Mouse (Mus musculus) embryo, embryonic 11 days (tissue): ENCODE data around the gene Tmem131.
"Not testable (repeated sequence)": the region's sequence is repeated elsewhere in the genome, so short reads cannot be mapped to it uniquely, and the experiment has no call there.

ENCODE experiments used
- DNase-seq: peaks from one replicate; pipeline ENCODE4 v3.0.0-alpha.2; 2015

Gene Tmem131

DNA sequence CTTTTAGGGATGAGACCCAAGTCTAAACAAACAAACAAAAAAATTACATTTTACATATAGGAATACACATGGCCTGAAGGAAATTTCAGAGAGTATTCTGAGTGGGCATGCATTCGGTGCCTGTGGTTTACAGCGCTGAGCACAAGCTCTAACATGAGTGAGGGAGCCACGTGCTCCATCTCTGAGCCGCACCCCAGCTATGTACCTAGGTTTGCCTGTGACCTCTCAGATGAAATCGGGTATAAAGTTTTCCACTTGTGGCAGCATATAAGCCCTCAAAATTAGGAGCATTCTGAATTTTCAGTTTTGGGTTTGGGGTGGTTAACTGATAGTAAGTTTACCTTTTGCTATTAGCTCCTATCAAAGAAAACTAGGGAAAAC lies 28.3 kb downstream of the Tmem131 start:
- DNase-seq, result no peak

DNA sequence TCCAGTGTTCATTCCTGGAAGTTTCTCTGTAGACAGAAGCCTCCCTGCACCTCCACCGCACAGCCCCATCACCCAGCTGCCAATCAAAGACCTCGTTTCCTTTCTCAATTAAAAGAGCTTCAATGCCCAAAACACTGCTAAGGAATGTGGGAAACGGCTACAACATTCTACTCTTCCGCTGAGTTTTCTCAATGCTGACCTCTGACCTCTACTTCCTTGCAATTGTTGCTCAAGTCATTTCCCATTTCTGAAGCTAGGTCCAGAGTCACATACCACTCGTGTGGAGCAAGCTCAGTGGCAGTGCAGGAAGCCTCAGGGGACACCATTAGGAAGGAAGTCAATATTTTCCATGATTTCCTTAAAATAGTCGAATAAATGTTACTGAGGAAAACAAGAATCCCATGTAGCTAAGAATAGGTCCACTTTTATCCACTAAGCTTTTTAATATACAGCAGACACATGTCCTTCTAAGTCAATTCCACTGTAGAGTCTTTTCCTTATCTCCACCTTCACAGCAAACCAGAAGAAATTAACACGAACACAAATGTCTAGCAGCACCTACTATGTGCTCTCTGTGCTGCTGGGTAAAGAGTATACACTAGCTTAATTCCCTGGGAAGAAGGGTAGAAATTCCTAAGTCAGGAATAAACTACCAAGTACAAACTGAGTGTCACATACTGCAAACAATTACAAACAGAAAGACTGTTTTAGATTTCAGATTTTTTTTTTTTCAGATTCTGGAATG lies 28.8 kb downstream of the Tmem131 start:
- peak; percentile 69 for DNase-seq

DNA sequence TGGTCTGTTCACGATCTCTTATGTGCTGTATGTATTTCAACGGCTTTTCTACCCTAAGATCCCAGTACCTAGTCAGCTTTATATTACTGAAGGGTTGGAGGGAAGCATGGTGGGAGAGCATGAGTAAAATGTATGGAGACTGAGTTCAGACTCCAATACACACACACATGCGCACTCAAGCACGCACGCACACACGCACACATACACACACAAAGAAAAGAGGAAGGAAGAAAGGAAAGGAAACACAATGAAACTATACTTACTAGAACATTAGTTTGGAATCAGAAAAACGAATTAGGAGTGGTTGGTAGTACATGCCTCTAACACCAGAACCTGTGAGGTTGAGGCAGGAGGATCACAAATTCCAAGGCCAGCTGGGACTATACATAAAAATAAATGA lies 29.7 kb downstream of the Tmem131 start:
- DNase-seq, result no peak

DNA sequence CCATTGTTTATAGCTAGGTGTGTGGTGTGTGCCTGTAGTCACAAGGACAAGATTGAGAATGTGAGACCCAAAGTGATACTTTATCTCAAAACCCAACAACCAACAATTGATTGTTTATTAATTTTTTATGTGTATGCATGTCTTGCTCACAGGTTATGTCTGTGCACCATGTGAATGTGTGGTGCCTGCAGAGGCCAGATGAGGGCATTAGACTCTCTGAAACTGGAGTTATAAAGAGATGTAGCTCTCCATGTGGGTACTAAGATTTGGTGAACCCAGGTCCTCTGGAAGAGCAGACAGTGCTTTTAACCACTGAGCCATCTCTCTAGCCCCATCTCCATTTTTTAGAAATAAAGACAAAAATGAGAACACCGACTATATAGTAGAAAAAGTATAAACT lies 31.2 kb downstream of the Tmem131 start:
- no peak for DNase-seq

DNA sequence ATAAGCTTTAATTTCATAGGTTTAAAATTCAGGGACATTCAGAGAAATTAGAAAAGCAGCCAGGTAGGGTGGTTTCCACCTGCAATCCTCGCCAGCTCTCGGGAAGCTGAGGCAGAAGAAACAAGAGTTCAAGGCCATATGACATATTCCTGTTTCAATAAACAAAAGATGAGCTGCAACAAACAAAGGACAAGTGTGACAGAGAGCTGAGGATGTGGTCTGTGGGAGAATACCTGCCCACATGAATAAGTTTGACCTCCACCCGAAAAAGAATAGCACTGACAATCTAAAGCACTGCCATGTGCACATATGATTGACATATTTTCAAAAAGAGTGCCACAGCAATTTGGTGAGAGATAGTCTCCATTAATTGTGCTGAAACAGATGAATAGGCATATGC lies 31.9 kb downstream of the Tmem131 start:
- DNase-seq, result no peak

DNA sequence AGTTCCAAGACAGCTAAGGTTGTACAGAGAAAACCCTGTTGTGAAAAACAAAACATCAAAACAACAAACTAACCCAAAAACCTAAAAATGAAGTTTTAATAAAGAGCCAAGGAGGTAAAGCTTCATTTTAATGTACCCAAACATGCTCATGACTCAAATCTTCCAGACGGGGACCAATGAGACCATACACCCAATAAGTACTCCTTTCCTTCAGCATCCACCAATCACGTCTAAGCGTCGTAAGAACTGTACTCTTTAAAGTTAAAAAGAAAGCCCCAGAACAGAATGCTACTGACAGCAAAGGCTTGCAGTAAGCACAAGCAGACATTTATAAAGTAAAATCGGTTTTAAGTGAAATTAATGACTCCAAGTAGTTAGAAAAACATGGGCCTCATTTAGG lies 33.1 kb downstream of the Tmem131 start:
- no peak for DNase-seq

DNA sequence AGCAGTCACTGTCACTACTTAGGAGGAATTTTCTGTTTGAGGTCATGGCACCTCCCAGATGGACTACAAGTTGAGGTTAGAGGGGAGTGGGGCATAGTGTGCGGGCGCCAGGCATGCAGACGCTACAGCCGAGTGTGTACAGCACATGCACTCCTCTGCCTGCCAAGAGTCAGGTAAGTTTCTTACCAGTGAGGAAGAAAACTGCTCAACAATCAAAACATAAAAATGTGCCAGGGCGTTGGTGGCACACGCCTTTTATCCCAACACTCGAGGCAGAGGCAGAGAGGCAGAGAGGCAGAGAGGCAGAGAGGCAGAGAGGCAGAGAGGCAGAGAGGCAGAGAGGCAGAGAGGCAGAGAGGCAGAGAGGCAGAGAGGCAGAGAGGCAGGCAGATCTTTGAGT lies 33.5 kb downstream of the Tmem131 start:
- DNase-seq, result not testable (repeated sequence)

DNA sequence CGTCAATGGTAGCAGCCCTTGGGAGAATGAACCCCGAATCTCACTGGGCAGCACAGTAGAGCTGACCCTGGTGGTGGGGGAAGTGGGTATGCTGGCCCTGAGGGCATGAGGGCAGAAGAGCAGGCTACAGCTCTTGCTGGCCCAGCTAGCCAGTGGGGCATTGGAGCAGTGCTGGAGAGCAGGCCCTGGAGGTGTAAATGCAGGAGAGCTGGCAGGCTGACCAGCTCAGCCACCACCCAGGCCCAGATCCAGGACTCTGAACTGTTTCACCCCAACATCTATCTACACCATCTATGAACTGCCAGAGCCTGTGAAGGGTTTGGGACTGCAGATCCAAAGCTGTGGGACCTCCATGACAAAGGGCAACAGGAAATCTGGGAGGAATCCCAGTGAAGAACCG lies 38.2 kb downstream of the Tmem131 start:
- DNase-seq, result no peak

DNA sequence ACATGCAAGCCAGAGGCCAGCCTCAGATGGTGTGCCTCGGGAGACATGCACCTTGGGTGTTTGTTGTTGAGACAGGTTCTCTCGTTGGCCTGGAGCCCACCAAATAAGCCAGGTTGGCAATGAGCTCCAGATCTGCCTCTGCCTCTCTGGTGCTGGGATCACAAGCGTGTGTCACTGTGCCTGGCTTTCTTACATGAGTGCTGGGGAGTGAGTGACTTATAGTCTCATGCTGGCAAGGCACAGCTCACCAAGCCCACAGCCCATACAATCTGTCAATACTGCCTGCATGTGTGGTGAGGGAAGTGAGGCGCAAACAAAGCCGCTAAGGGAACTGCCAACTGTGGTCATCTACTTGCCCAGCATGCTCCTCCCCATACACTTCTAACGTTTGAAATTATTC lies 39.0 kb downstream of the Tmem131 start:
- no peak for DNase-seq

DNA sequence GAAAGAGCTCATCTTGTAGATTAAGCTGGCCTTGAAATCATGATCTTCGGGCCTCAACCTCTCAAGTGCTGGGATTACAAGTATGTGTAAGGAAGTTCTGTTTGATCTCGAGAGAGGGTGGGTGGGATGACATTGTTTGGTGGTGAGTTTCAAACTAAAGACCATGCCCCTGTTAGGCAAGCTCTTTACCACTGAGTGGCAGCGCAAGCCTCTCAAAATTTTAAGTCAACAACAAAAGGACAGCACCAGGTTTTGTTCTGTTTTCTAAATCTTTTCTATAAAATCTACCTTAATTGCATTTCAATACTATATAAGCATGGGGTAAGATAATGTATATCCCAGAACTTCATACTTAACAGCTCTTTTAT lies 39.4 kb downstream of the Tmem131 start:
- peak; percentile 30 for DNase-seq

DNA sequence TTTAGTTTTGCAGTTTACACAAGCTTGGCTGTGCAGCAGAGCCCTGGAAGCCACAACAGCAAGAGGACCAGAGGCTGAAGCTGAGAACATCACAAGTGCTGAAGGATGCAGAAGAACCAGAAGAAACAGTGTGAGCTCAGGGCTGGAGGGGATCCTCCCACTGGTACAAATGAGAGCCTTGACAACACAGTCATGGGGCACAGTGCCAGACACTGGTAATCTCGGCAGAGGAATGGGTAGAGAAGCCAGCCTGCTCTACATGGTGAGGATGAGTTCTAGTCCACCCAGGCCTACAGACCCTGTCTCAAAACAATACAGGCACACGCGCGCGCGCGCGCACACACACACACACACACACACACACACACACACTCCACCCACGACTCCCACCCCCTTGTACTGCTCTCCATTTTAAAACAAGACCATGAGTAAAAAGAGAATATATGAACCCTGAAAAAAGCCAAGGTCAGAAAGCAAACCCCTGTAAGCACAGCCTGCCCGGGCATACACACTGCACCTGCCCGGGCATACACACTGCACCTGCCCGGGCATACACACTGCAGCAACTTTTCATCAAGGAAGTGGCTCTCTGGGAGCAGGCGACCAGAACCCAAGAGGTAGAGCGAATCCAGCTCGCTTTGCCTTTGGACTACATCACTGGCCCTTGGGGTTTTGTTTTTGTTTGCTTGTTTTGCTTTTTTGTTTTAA lies 39.9 kb downstream of the Tmem131 start:
- DNase-seq, result no peak

DNA sequence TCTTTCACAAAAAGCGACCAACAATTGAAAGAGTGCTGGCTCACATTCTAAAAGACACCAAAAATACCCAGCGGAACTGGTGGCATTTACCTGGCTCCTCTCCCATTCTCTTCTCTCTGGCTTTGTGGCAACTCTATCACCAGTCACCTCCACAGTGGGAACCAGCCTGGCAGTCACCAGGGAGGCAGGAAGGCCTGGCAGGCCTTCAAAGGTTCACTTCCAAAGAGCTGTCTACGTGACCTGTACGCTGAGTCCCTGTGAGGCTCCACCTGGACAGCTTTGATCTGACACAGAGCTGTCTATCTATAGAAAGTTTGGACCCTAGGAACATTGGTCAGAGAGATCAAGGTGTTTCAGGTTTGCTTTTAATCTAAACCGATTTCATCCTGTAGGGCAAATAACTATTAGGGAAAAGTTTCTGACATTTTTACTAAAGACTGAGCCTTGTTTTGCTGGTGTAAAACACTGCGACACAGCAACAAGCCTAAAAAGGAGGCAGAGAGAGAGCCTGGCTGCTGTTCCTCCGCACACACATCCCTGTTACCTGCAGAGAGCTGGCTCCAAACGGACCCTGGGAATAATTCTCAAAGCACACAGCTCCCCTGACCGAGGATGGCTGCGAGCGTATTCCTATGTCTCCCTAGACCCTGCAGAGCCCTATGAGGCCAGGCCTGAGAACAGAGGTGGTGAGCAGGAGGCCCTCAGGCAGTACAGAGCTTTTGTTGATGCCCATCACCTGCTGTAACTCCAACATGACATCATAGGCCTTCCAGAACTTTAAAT lies 40.7 kb downstream of the Tmem131 start:
- DNase-seq, result no peak

DNA sequence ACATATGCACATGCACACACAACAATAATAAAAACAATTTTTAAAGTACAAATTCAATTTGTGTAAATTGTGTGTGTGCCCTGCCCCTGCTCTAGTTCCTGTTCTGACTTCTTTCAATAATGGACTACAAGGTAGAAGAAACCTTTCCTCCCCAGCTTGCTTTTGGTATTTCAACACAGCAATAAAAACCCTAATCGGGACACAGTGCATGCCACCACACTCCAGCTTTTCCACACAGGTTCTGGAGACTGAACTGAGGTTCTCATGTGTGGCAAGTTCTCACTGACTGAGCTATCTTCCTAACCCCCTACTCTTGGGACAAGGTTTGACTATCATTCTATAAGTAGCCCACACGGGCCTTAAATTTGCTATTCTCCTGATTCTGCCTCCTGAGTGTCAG lies 43.8 kb downstream of the Tmem131 start:
- DNase-seq, result no peak

DNA sequence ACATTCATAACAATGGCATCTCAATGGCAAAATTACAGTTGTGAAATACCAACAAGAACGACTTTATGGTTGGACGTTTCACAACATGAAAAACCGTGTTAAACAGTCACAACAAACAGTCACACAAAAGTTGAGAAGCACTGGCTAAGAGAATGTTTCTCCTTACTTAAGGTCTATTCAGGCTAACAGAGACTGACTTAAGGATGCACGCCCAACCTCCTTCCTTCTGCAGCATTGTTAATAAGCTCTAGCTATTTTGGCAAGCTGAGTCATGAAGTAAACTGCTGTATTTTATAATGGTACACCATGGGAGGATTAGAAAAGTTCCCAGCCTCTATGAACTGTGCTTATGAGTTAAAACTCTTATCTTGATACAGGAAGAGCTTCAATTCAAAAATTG lies 47.0 kb downstream of the Tmem131 start:
- no peak for DNase-seq

DNA sequence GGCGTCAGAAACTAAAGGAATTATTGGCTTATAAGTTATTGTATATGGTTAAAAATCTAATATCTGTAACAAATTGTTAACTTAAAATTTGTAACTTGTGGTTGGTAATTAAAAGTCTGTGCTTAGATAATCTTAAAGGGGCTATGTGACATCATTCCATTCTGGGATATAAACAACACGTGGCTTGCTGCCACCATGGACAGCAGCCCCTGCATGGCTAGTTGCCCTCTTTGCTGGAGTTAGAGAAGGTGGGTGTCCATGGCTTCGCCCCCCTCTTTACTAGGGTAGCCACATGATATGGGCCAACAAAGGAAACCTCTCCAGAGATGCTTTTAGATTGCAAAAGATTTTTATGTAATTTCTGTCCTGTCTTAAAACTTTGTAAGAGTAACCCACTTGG lies 48.0 kb downstream of the Tmem131 start:
- DNase-seq, result no peak

DNA sequence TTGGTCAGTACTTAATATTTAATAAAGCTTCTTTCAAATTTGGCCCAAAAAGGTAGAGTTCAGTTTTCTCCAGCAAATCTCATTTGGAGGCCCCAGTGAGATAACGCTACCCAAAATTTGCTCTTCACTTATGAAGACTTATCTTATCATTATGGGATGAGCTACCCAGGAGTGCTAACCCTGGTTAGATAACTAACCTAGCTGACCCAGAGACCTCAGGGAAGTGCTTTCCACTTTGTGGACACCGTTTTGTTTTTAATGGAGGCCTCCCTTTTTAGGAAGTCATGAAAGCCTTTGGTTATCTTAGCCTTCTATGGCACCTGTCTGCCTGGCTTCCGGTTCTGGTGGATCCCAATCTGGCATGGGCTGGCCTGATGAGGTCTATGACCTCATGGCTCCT lies 49.3 kb downstream of the Tmem131 start:
- no peak for DNase-seq

DNA sequence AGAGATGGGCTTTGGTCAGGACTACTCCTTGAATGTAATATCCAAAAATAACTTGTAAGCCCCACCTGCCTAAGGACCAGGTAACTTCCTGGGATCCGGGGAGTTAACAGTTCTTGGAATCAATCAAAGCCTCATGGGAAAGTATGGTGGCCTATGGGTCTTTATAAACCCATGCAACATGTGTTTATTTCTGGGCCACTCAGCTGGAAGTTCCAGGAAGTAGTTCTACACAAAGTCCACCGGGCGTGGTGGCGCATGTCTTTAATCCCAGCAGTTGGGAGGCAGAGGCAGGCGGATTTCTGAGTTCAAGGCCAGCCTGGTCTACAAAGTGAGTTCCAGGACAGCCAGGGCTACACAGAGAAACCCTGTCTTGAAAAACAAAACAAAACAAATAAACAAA lies 49.7 kb downstream of the Tmem131 start:
- not testable (repeated sequence) for DNase-seq

DNA sequence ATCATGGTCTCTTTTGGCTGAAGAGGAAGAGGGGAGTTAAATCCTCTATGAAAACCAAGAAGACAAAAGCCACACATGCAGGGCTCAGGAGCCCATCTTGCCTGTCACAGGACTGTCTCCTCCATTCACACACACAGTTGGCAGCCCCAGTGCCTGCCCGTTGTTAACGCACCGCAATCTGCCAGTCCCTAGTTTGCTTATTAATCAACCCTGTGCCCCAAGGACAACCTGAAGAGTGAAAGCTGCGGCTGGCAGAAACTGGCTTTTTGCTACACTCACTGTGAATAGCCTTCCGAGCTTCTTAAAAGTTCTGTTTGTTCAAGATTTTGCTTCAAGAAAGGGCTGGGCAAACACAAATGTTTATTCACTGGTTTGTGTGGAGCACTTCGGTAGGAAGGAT lies 50.3 kb downstream of the Tmem131 start:
- no peak for DNase-seq

DNA sequence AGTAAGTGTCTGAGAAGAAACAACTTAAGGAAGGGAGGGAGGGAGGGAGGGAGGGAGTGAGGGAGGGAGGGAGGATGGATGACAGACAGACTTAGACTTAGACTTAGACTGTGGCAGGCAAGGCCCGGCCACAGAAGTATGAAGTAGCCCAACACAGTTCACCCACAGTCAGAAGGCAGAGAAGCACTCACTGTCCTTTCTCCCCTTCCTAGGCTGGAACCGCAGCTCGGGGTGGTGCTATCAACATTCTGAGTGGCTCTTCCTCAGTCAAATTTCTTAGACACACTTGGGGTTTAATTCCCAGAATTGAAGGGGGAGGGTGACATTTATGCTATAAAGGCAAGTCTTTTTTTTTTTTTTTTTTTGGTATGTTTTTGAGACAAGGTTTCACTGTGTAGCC lies 51.0 kb downstream of the Tmem131 start:
- DNase-seq, result no peak

DNA sequence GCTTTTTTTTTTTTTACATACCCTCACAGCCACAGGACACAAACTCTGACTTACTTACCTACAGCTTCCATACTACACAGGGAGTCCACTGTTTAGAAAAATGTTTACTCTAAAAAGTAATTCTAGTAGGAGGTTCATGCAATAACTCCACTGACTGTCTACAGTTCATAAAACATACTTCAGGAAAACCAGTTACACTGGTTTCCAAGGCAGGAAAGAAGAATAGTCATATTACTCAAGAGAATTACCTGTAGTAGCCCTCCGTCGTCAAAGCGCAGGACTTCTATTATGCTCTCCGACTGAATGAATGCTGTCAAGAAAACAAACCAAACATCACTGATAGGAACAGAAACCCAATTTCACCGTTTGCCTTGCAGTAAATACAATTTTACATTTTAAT lies 54.5 kb downstream of the Tmem131 start:
- no peak for DNase-seq

DNA sequence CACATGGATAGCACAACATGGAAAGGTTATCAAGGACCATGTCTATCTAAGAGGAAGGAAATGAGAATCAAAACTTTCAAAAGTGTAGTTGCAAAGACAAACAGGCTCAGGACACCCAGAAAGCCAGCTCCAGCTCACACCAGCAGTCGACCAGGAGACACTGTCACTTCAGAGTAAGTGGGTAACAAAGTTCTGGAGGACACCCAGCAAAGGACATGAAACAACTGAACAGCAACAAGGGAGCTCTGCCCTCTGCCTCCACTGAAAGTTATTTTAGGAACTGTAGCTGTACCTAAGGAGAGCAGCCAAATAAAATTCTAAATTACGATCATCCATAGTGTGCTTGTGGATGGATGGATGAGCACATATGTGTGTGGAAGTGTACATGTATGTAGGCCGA lies 56.3 kb downstream of the Tmem131 start:
- no peak for DNase-seq

DNA sequence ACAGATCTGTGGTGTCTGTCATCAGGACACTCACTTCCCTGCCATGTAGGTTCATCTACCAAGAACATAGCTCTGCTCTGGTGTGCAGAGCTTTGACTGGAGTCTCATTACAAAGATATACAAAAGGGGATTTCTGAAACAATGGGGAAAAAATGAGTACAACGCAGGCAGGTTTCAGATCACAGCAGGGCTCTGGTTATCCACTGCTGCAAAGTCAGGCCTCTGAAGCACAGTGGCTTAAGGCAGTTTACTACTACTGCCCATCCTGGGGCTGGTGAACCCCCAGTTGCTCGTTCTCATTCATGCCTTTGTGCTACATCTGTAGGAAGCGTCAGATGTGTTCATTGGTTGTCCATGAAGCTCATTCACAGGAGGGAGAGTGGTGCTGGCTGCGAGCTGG lies 57.0 kb downstream of the Tmem131 start:
- no peak for DNase-seq

DNA sequence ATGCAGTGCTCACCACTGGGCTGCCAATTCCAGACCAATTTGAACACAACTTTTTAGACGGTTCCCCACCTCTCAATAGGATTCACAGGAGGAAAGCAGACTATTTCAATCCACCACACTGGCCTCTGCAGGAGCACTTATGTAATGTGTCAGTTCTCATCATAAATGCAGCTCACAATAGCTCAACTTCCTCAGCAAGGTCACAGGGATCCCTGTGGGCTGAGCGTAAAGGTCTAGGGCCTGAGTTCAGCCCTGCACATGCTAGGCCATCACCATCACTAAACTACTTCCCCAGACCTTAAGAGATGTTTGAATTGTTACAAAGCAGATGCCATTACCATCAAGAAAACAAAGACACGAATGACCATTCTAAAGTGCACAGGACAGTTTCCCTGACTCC lies 58.9 kb downstream of the Tmem131 start:
- DNase-seq, result no peak

DNA sequence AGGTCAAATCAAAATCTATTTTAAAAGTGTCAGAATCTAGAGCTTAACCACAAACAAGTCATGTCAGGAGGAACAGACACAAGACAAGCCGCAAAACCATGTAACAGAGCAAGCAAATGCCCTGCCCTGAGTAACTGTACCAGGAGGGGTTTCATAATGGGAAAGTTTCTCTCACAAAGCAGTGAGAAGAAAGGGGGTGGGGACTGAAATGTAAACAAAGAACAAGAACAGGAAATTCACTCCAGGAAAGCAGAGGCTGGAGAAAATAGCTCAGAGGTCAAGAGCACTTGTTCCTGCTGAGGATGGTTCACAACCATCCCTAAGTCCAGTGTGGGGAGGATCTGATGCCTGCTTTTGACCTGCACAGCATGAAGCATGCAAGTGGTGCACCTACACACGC lies 59.7 kb downstream of the Tmem131 start:
- DNase-seq, result peak; percentile 35
